Mouse (Mus musculus): ENCODE measurements around the gene Ms4a4a.
"Not testable (repeated sequence)": the region's sequence is repeated elsewhere in the genome, so short reads cannot be mapped to it uniquely, and the experiment has no call there.

Ms4a4a gene

GRCm38 (mm10) chr19:11375273-11375672 lies at the start of gene Ms4a4a:
TSS of gene Ms4a4a (plus strand) at chr19:11375523.
- DNase-seq (ENCODE audit: low read depth, low spot score): no peak

GRCm38 (mm10) chr19:11335932-11336331 lies 39.4 kb upstream of the Ms4a4a start, which contains the start of gene Ms4a7:
TSS of gene Ms4a7 (minus strand) at chr19:11336146.
- DNase-seq (ENCODE audit: low read depth, low spot score): no peak

DNA sequence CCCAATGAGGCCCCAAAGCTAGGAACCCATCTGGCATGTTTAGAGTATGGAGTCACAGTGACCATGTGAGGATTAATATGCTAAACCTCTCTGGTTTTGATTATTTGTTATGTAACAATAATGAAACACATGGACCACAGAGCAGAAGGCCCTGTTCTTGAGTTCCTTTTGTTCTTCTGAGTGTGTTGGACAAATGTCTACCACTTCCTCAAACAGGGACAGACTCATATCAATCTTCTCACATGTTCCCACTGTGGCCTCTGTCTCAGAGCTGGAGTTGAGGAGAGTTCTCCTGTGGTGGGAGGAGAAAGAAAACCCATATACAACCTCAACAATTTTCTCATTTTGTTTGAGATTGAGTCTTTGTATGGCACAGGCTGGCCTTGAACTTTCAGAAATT lies 32.2 kb upstream of the Ms4a4a start:
- DNase-seq (ENCODE audit: low read depth, low spot score): no peak

DNA sequence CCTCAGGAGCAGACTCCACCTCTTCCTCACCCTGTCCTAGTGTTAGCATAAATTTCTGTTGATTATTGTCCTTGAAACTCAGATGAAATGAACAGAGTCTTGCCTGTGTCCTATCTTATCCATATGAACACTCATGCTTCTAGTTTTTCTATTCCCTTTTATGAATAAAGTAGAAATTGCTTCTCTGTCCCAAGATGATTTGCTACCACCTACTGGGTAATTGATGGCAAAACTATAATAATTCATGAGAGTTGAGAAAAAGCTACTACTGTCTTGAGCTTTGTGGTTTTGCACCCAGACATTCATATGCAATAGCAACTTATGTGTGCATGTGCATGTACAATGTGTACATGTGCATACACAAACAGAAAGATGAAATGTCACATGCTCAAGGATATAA lies 31.3 kb upstream of the Ms4a4a start:
- no peak for DNase-seq (ENCODE audit: low read depth, low spot score)

DNA sequence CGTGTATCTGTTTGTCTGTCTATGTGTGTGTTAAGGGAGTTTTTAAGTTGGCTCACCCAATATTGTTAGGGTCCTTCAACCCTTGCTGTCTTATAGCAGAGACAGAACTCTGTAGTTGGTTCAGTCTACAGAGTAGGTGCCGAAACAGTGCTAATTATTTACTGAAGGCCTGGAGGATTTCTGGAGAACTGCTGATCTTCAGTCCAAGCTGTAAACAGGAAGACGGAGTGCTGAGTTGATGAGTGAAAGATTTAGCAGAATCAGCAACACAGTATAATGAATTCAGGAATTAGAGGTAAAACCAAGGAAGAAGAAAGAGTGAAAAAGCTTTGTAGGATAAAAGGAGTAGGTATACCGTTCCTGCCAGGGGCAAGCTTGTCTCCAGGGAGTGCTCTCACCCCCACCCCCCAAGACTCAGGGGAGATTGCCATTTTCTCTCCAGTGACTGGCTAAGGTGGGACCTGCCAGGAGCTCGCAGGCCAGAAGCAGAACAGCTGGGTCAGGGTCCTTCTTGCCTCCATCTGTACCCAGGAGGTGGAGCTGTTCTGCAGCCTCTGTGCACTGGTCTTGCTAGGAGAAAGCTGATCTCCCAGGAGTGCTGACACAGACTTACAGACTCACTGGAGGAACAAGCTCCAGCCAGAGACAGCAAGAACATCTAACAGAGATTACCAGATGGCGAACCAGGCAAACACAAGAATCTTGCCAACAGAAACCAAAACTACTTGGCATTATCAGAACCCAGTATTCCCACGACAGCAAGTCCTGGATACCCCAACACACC lies 25.4 kb upstream of the Ms4a4a start:
- no peak for DNase-seq (ENCODE audit: low read depth, low spot score)

DNA sequence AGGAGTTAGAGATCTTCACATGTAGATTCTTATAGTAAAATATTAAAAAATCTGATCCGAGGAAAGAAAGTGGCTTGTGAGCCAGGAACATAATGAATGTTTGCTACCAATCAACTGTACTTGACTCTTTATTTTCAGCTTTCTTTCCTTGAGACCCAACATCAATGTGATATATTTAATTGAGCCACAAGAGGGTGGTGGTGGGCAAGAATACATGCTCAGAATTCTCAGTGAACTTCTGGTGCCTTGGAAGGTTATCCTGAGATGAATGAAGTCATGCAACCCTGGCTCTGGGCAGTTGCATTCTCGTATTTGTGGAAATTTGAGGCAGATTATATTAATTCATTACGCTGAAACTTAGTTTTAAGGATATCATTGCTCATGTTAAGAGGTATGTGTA lies 23.4 kb upstream of the Ms4a4a start:
- DNase-seq (ENCODE audit: low read depth, low spot score): no peak

- no peak for DNase-seq (ENCODE audit: low read depth, low spot score)
Observed at GRCm38 (mm10) chr19:11355730-11356129, 19.6 kb upstream of the Ms4a4a start.

GRCm38 (mm10) chr19:11360106-11360505 lies 15.2 kb upstream of the Ms4a4a start:
- no peak for DNase-seq (ENCODE audit: low read depth, low spot score)

GRCm38 (mm10) chr19:11362002-11362401 lies 13.3 kb upstream of the Ms4a4a start:
- DNase-seq (ENCODE audit: low read depth, low spot score): no peak

DNA sequence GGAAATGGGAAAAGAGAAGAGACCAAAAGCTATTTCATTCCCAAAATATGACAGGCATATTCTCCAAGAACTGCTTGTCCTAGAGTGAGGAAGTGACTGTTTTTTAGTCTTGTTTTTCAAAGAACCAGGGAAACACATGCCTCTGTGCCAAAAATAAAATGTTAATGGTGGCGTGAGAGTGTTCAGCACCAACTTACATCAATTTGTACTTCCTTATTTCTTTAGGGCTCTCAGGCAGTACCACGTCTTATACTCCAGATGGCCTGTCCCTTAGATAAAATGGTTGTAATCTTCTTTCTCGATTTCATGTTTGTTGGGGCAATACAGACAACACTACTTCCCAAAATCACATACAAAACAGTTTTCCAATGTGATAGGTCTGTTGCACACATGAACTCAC lies 7.0 kb upstream of the Ms4a4a start:
- no peak for DNase-seq (ENCODE audit: low read depth, low spot score)

DNA sequence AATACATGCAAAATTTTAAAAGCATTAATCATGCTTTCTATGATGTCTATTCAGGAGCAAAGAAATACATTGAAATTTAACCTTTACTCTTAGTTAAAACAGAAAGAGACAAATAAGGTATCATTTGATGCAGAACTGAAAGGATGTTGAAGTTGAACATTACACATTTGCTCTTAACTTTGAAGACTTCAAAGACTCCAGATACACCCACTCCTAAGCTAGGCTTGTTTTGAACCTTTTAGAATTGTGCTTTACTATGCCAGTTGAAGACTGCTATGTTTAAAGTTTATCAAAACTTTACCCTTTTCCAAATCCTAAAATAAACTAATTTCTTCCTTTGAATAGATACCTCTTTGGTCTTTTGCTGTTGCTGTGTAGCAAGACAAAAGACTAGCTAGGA lies 4.1 kb upstream of the Ms4a4a start:
- no peak for DNase-seq (ENCODE audit: low read depth, low spot score)

GRCm38 (mm10) chr19:11376399-11376798 lies 1.1 kb downstream of the Ms4a4a start:
- DNase-seq (ENCODE audit: low read depth, low spot score): no peak

DNA sequence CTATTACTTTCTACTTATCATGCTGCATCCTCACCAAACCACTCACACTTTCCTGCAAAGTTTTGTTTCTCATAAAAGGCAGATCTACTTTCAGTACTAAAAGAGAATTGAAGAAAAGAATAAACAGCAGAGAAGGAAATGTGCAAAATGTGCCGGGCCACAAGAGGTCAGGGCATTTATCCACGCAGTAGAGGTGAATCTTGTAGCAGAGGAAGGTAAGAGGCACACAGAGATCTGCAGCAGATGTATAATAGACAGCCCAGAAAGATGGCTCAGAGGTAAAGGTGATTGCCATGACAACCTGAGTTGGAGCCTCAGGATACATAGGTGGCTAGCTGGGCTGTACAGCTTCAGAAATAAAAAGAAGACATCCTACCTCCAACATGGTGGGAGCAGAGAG lies 11.8 kb downstream of the Ms4a4a start:
- no peak for DNase-seq (ENCODE audit: low read depth, low spot score)

- no peak for DNase-seq (ENCODE audit: low read depth, low spot score)
Observed at GRCm38 (mm10) chr19:11387685-11388084, 12.4 kb downstream of the Ms4a4a start.

GRCm38 (mm10) chr19:11388949-11389348 lies 13.6 kb downstream of the Ms4a4a start:
- no peak for DNase-seq (ENCODE audit: low read depth, low spot score)

DNA sequence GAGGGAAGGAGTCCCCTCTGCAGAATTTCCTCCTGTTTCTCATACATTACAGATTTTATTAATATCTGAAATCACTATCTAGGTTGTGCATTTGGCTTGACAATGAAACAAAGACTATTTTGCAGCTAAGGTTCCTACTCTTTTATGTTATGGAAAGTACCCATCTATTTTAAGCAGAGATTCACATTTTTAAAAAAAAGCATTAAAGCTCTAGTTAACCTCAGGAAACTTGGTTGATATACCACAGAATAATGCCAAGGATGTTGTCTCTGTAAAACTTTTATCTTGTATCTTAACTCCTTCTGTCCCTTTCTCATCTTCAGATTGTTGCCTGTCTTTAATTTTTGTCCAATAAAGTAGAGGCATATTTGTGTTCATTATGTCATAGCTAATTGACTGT lies 20.4 kb downstream of the Ms4a4a start:
- DNase-seq (ENCODE audit: low read depth, low spot score): no peak

DNA sequence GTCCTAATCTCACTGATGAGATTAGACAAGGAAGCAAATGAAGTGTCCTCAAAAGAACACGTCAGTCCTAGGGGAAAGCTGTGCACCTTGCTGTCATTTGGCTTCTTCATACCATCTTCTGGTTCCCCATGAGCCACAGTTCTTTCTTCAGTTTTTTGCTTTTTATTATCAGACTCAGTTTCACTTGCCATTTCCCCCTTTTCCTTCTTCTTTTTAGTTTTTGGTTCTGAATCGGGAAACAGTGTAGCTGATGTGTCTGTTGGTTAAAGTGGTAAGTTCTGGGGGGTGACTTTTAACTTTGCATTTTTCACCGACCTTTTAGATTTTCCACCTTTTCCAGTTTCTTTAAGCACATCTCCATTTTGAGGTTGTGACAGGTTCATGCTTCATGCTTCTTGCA lies 29.2 kb downstream of the Ms4a4a start, which contains the start of gene Ms4a4c:
Gene Ms4a4c (plus strand): TSS at position 244 of the 400 bp plus-strand sequence.
- DNase-seq (ENCODE audit: low read depth, low spot score): no peak

DNA sequence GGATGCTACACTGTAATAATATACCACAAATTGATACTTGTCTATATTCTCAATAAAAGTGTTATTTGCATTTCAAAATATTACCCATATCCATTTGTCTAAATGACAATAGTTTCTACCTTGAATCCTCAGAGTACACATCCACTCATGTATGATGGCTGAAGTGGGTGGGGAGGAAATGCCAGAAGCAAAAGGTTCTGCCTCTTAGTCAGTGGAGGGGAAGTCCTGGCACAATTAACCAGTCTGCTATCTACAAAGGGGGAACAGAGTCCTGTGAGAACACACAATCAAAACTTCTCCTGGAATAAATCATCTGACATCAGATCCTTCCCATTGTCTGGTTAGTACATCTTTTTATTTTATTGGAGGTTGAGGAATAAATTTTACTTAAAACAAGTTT lies 32.1 kb downstream of the Ms4a4a start:
- DNase-seq (ENCODE audit: low read depth, low spot score): no peak

DNA sequence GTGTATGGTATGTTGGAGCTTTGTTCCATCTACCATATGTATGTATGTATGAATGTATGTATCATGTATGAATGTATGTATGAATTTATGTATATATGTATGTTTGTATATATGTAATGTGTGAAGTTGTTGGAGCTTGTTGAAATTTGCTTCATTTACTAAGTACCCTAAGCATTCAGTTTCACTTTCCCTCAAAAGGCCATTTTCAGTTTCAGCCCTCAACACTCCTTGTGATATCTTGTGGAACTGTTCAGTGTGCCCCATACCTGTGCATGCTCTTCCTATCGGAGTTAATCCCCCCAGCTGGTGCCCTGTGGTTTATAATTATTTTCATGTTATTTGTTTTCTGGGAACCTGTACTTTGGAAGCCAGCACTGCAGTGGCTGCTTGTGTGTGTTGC lies 33.3 kb downstream of the Ms4a4a start:
- no peak for DNase-seq (ENCODE audit: low read depth, low spot score)

- DNase-seq (ENCODE audit: low read depth, low spot score): no peak
Observed at GRCm38 (mm10) chr19:11411640-11412039, 36.3 kb downstream of the Ms4a4a start.

- DNase-seq (ENCODE audit: low read depth, low spot score): no peak
Observed at GRCm38 (mm10) chr19:11414084-11414483, 38.8 kb downstream of the Ms4a4a start.

DNA sequence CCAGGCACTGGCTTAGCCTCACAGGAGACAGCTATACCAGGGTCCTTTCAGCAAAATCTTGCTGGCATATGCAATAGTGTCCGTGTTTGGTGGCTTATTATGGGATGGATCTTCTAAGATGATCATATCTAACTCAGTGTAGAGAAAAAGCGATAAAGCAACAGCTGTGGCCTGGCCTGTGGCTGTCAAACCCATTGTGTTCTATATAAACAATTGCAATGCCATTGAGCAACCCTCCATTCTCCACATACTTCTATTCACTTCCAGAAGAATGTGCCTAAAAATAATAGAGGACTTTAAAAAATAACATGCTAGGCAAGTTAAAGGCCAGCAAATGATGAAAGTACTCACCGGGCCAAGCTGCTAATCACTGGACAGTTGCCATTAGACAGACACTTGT lies 40.3 kb downstream of the Ms4a4a start:
- DNase-seq (ENCODE audit: low read depth, low spot score): no peak

- not testable (repeated sequence) for DNase-seq (ENCODE audit: low read depth, low spot score)
Observed at GRCm38 (mm10) chr19:11418865-11419264, 43.5 kb downstream of the Ms4a4a start.

- DNase-seq (ENCODE audit: low read depth, low spot score): not testable (repeated sequence)
Observed at GRCm38 (mm10) chr19:11431209-11431608, 55.9 kb downstream of the Ms4a4a start.
